Mouse (Mus musculus) right cerebral cortex, postnatal 36 days (tissue): ENCODE data around the gene Ghrh.

Experiments
- DNase-seq, 2 experiments: peaks; one replicate each; pipeline ENCODE4 v3.0.0; 2022; ENCODE audit warnings: low spot score in 2 of 2, mixed read lengths in 1 of 2

The Ghrh gene

DNA sequence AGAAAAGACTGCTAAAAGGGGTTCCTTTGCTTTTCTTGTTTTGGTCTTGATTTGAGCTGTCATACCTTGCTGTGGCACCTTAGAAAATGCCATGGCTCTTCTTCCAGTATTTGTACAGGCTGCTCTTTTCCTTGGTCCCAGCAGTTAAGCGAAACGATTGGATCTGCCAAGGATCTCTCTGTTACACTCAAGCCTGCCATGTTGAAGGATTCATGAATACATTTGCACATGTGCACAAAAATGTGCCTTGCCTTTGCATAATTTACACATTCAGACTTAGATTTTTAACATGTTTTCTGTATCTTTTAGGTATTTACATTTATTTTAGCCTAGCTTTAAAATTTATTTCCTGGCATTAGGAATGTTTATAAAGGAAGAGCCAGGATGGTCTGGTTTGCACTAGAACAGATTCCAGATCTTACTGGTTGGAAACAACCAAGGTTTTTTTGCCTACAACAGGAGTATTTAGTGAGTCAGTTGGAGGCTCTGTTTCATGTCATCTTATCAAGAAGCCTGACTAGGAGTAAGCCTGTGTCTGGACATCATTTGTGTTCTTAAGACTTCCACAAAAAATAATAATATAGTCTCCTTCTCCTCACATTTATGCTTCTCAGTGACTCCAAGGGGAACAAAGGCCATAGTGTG is 38.9 kb downstream of the Ghrh start:
- DNase-seq: no peak

DNA sequence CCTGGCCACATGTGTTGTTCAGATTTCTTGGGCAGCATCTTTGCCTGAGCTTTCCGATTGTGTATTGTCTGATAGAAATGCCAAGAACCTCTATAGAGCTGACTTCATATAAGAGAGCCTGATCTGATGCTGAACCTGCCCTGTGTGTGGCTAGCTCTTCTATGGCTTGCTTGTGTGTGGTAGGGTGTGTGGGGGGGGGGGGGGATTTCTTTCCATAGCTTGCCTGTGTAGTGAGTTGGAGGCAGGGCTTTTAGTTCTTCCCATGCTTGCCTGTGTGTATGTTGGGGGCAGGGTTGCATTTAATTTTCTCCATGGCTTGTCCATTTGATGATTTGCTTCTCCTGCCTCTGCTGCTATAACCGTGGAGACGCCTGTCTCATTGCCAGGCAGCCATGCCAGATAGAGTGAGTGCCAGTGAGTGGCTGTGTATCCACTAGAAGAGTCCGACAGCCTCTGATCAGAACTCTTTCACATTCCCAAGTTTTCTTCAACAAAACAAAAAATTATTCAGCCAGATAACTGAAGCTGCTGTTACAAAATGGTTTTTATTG is 39.5 kb downstream of the Ghrh start:
- no peak for DNase-seq

DNA sequence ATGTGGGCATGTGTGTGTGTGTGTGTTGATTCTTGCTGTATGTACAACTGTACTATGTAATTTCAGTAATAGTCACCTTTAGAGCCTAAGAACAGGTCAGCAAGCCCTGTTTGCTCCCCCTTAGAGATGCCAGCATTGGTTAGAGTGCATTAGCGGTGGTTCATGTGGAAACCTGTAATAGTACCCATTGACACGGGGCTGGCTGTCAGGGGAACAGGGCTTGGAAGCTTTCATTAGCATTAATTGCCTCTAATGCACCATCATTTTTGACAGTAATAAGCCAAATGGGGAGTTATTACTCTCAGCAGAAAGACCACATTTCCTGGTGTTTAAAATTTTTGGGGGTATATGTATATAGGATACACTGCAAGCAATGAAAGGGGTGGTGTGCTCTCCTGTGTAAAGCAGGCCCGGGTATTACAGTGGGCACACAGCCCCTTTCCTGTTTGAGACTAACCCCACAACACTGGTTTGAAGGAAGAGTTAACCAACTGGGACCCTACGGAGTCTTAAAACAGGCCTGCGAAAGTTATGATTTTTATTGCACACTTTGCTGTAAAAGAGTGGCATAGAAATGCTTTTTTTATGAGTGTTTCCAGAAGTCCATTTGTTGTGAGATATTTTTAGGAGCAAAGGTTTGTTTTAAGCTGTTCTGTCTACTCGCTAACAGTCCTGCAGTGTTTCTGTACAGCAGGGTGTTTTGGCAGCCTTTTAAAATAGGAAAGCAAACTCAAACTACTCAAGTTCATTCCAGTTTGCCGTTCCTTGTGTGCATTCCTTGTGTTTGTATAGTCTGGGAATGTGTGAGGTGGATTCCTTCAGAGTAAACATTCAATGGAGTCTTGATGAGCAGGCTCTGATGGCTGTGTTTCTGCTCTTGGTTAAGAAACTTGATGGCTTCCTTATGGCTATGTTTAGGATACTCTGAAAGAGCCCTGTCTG is 40.9 kb downstream of the Ghrh start:
- DNase-seq: no peak

DNA sequence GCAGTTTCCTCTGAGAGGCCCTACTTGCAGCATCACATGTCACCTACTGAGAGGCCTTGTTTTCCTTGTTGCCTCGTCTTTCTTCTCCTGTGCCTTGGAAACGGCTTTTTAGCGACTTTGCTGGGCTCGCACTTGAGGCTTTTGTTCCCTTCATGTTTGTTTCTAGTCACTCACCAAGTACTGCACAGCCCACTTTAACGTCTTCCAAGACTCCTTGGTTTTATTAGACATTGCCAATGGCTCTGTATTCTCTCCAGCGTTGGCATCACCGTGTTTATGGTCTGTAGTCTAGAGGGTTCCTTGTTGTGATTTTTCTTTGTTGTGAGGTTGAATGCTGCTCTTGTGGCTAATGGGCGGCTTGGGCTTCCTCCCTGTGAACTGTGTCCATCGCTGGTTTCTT is 44.2 kb downstream of the Ghrh start:
- peak in 1 of 2 experiments; percentile 27 for DNase-seq

DNA sequence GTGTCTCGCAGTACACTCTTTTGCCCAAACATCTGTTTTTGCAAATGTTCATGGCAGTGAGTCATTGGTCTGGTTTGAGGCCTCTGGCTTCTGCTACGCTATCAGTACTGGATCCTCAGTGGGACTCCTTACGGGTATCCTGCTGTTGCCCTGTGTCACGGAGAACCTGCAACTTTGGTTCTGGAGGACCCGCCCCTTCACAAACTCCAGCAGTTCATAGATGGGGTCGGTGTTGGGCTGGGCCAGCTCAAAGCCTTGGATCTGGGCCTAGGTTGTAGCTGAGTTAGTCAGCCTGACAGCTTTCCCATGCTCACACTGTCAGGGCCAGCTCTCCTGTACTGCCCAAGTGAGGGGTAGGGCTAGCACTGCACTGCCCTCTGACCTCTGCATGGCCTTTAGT is 47.3 kb downstream of the Ghrh start:
- DNase-seq: no peak

DNA sequence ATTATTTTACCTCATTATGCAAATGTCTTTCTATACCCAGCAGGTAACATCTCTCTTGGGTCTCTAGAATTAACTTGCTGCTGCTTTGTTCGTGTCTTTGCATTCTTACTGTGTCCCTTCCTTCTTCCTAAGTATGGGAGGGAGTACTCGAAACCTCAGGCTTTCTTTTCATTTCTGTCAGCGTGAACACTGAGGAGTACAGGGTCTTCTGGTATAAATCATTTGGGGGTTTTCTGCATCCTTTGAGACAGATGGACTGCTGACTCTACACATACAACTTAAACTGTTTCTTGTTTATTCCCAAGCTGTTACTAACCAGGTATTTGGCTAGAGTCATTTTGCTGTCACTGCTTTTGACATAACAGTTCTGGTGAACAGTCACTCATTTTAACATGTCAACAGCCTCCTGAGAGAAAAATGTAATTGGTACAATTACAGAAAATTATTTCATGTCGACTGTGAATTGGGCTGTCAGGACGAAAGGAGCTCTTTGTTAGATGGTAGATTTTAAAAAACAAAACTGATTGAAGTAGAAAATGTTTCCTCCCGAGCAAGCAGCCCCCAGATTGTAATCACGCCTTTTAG is 51.1 kb downstream of the Ghrh start:
- DNase-seq: no peak

DNA sequence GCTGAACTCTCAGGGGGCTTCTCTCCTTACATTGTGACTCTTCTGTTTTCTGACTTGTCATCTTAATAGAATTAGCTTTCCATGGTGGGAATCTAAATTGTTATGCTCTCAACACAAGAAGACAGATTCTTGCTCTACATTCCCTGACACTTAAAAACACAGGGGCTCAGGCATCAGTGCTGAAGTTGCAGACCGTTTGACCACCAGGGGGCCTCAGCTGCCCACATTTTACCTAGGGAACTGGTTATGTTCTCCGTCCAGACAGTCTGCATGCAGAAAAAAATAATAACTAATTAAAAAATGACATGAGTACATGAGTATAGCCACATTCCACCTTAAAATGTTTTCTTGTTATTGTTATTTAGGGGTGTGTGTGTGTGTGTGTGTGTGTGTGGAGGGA is 55.2 kb downstream of the Ghrh start:
- peak; percentile 24 to 49 for DNase-seq

DNA sequence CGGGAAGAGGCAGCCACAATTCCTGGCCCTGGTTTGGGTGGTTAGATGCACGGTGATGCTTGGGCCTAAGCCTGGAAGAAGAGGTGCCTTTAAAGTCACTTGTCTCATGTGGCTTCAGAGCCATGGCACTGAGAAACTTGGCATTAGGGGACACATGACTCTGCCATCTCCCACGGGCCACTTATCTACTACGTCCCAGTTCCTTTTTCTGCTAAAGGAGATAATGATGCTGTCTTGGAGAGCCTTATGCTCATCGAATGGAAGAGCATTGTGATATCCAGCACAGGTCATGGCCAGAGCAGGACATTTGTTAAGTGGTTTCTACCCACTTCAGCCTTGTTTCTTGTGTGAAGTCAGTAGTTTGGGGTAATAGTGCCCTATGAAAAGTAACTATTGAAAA is 58.3 kb downstream of the Ghrh start:
- DNase-seq: no peak

DNA sequence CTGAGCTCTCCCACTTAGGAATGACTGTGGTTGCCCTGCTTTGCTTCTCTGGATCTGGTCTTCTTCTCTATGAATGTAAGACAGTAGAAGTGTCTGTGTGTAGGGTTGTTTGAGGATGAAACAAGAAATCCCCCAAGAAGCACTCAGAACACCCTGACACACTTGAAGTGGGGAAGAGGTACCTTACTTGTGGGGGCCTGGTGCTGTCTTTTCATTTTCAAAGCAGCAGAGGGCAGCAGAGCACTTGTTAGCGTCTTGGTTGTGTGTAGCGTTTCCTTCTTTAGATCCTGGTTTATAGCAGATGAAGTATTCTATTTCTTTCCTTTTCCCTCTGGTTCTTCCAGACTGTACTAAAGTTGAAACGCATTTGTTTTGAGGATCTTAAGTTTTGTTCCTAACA is 59.8 kb downstream of the Ghrh start:
- peak; percentile 13 to 25 for DNase-seq

DNA sequence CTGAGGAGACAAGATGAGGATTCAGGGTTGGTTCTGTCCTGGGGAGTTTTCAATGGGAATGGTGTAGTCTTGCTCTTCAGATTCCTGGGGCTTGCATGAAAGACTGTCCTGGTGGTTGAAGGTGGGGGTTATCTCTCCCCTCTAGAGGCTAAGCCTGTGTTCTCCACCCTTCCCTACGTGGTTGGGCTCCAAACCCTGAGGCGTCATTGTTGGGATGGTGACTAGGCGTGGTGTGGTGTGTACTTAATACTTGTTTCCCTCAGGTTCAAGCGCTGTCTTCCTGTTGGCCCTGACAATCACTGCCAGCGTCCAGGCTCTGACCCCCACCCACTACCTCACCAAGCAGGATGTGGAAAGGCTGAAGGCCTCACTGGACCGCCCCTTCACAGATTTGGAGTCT is 64.0 kb downstream of the Ghrh start:
- no peak for DNase-seq
